Mouse (Mus musculus): ENCODE data around the gene Elmo2. TPM values are rescaled to one million over a fixed set of nuclear protein-coding genes. Genes with fewer than 3 reads are reported as not detected.

Elmo2 gene
- polyA plus RNA-seq, 3 experiments from 2014 or later = 36.8 to 43.5 (median 42.5) TPM

- ATAC-seq = no peak
These were observed 70.1 kb downstream of the Elmo2 start for GRCm38 (mm10) chr2:165256213-165256612.

GRCm38 (mm10) chr2:165253867-165254266 is 72.4 kb downstream of the Elmo2 start:
- ATAC-seq = no peak

- ATAC-seq = no peak
These were observed 73.0 kb downstream of the Elmo2 start for GRCm38 (mm10) chr2:165253269-165253668.

GRCm38 (mm10) chr2:165252801-165253200 is 73.5 kb downstream of the Elmo2 start:
- no peak for ATAC-seq

GRCm38 (mm10) chr2:165252381-165252780 is 73.9 kb downstream of the Elmo2 start:
- no peak for ATAC-seq

GRCm38 (mm10) chr2:165250903-165251302 is 75.4 kb downstream of the Elmo2 start:
- ATAC-seq = no peak

GRCm38 (mm10) chr2:165248967-165249366 is 77.3 kb downstream of the Elmo2 start:
- no peak for ATAC-seq

- no peak for ATAC-seq
These were observed 79.9 kb downstream of the Elmo2 start for GRCm38 (mm10) chr2:165246349-165246748.

GRCm38 (mm10) chr2:165243122-165243720 is 83.1 kb downstream of the Elmo2 start:
- no peak for ATAC-seq

- no peak for ATAC-seq
These were observed 83.7 kb downstream of the Elmo2 start for GRCm38 (mm10) chr2:165242575-165242974.

- no peak for ATAC-seq
These were observed 84.5 kb downstream of the Elmo2 start for GRCm38 (mm10) chr2:165241786-165242185.

GRCm38 (mm10) chr2:165240371-165240770 is 85.9 kb downstream of the Elmo2 start:
- no peak for ATAC-seq

- no peak for ATAC-seq
These were observed 86.6 kb downstream of the Elmo2 start for GRCm38 (mm10) chr2:165239533-165240144.

- no peak for ATAC-seq
These were observed 87.7 kb downstream of the Elmo2 start for GRCm38 (mm10) chr2:165238416-165239145.

Other genes with a start within 250 kb of the Elmo2 start
- not detected for gene 1700025C18Rik, start 235.7 kb downstream of the Elmo2 start, polyA plus RNA-seq (2017; shearing (Covaris generic))
- gene Cdh22, start 91.6 kb downstream of the Elmo2 start, polyA plus RNA-seq (2017; shearing (Covaris generic)) = not detected
- gene Slc35c2, start 38.6 kb downstream of the Elmo2 start, polyA plus RNA-seq (2017; shearing (Covaris generic)) = 10 to 100 TPM; 36.4 to 44.9 (median 44.1) TPM
- not detected for gene Zfp663, start 42.2 kb upstream of the Elmo2 start, polyA plus RNA-seq (2017; shearing (Covaris generic))
- not detected for gene Zfp334, start 61.8 kb upstream of the Elmo2 start, polyA plus RNA-seq (2017; shearing (Covaris generic))
- not detected for gene Ocstamp, start 73.9 kb upstream of the Elmo2 start, polyA plus RNA-seq (2017; shearing (Covaris generic))
- not detected for gene Slc13a3, start 146.8 kb upstream of the Elmo2 start, polyA plus RNA-seq (2017; shearing (Covaris generic))
- 1 to 10 TPM; 3.5 to 5.0 (median 4.3) TPM for gene Trp53rka, start 166.8 kb upstream of the Elmo2 start, polyA plus RNA-seq (2017; shearing (Covaris generic))
- not detected for gene Slc2a10, start 177.3 kb upstream of the Elmo2 start, polyA plus RNA-seq (2017; shearing (Covaris generic))

Measured in inflammation-experienced regulatory T-cells, adult 6 months (primary cell).